ENCODE assay signal across 8 mouse cellular contexts in the genomic region with DNA sequence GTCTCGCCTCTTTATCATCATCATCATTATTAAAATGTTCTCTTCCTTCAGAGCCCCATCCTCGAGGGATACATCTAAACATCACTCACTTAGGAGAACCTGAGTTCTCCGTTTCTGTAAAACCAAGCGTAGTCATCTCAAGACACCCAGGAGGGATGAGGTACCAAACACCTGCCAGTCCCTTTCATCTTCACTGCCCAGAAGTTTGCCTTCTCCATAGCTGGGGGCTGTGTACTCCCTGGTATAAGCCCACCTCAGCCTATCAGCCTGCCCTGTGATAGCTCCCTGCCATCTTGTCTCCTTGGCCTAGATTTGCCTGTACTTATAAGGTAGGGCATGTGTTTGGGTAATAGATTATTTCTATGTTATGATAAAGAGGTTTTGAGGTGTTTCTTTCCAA. TPM values are rescaled to one million over a fixed set of nuclear protein-coding genes. Genes with fewer than 3 reads are reported as not detected.
DNase-seq lines count a peak whose midpoint lies in the region; ATAC-seq and TF ChIP-seq lines count a peak whose summit lies in the region.

No protein-coding gene starts in this region.

- no peaks in the 10 kb centered on the region for H3K36me3 ChIP-seq in heart, embryonic 13.5 days
- H3K36me3 ChIP-seq in MEL (ENCODE audit: control insufficient read depth in 1 of 2, insufficient read depth in 2 of 2, low read length in 2 of 2) = peaks cover 0 to 18% of the 10 kb centered on the region in 2 experiments; a peak in 2 of 4 replicates
- H3K36me3 ChIP-seq in hindbrain, embryonic 14.5 days (replicated peaks; ENCODE audit: control insufficient read depth, insufficient read depth) = no peaks in the 10 kb centered on the region
- H3K36me3 ChIP-seq in midbrain, embryonic 12.5 days = no peaks in the 10 kb centered on the region

- TF ChIP-seq EP300 in MEL (IDR thresholded peaks at IDR 0.05; ENCODE audit: low read depth in 1 of 2, low read length in 2 of 2) = no peak

- H3K27ac ChIP-seq in heart, embryonic 13.5 days (replicated peaks) = peak overlapping the region; percentile 87
- H3K27ac ChIP-seq in MEL (ENCODE audit: control insufficient read depth, low read depth, low read length) = no peak overlapping the region
- no peak overlapping the region for H3K27ac ChIP-seq in hindbrain, embryonic 14.5 days
- H3K27ac ChIP-seq in midbrain, embryonic 12.5 days (replicated peaks) = no peak overlapping the region

- DNase-seq in heart, postnatal 25 days (ENCODE audit: low spot score) = no peak
- peak; percentile 53 for DNase-seq in MEL (ENCODE audit: low read depth, low spot score)
- no peak for DNase-seq in hindbrain, embryonic 14.5 days (ENCODE audit: low spot score)
- no peak for DNase-seq in MN1 (ENCODE audit: low spot score)
- no peak for DNase-seq in kidney, adult 18-20 months
- DNase-seq in right cerebral cortex, postnatal 10 days (ENCODE audit: low spot score in 2 of 2) = no peak

- 13% methylated on average over 4 of the region's 4 CpGs for WGBS in heart, embryonic 13.5 days
- WGBS in hindbrain, embryonic 14.5 days = 8% methylated on average over 4 of the region's 4 CpGs
- 7% methylated on average over 4 of the region's 4 CpGs for WGBS in midbrain, embryonic 12.5 days

- H3K4me3 ChIP-seq in heart, embryonic 13.5 days = peak overlapping the region; percentile 95
- peak overlapping the region; percentile 83 to 96 for H3K4me3 ChIP-seq in MEL (ENCODE audit: control insufficient read depth in 1 of 2, insufficient read depth in 1 of 2, low read depth in 2 of 2, low read length in 2 of 2)
- H3K4me3 ChIP-seq in hindbrain, embryonic 14.5 days (replicated peaks; ENCODE audit: low read length) = peak overlapping the region; percentile 73
- peak overlapping the region; percentile 89 for H3K4me3 ChIP-seq in midbrain, embryonic 12.5 days

- TF ChIP-seq RAD21 in MEL (IDR thresholded peaks at IDR 0.05; ENCODE audit: low read depth, low read length) = no peak

- H3K4me2 ChIP-seq in heart, embryonic 13.5 days = peak overlapping the region; percentile 90
- H3K4me2 ChIP-seq in hindbrain, embryonic 14.5 days (replicated peaks) = peak overlapping the region; percentile 57
- peak overlapping the region; percentile 74 for H3K4me2 ChIP-seq in midbrain, embryonic 12.5 days (replicated peaks)

- H3K9me3 ChIP-seq in heart, embryonic 13.5 days = no peaks in the 10 kb centered on the region
- H3K9me3 ChIP-seq in MEL (replicated peaks; ENCODE audit: insufficient read depth, low read length) = no peaks in the 10 kb centered on the region
- H3K9me3 ChIP-seq in hindbrain, embryonic 14.5 days (ENCODE audit: control insufficient read depth, low read length) = no peaks in the 10 kb centered on the region
- no peaks in the 10 kb centered on the region for H3K9me3 ChIP-seq in midbrain, embryonic 12.5 days

- peaks cover 25% of the 10 kb centered on the region for H3K79me2 ChIP-seq in MEL (ENCODE audit: control insufficient read depth, insufficient read depth, low read length, poor library complexity)

- no peak for TF ChIP-seq POLR2A in MEL (IDR thresholded peaks at IDR 0.05; ENCODE audit: control insufficient read depth in 1 of 2, insufficient read depth in 1 of 2, low read depth in 1 of 2, low read length in 2 of 2, poor library complexity in 1 of 2)

- intact Hi-C loops in heart, postnatal 25 days (cut with DNase I) = loop anchor here (5.0 to 10.0 kb wide), 3 partner anchors 79 to 436 kb away; partner anchors contain the start of genes A730015C16Rik, Kti12, Osbpl9 and Ttc39a

- H3K4me1 ChIP-seq in heart, embryonic 13.5 days = peaks cover 28% of the 10 kb centered on the region
- peaks cover 11% of the 10 kb centered on the region in 2 experiments for H3K4me1 ChIP-seq in MEL (ENCODE audit: control insufficient read depth in 1 of 2, insufficient read depth in 2 of 2, low read length in 2 of 2)
- H3K4me1 ChIP-seq in hindbrain, embryonic 14.5 days (replicated peaks; ENCODE audit: control insufficient read depth, insufficient read depth, low read length) = 0 out of 2 replicates have a peak, but pooled peaks cover 4% of the 10 kb centered on the region
- peaks cover 7% of the 10 kb centered on the region; the same call in 1 of the 2 replicates for H3K4me1 ChIP-seq in midbrain, embryonic 12.5 days

- no peak for TF ChIP-seq CTCF in MEL (IDR thresholded peaks at IDR 0.05 in 2 of 3, conservative IDR thresholded peaks at IDR 0.05 in 1 of 3; ENCODE audit: control insufficient read depth in 1 of 3, insufficient read depth in 1 of 3, low read depth in 2 of 3, low read length in 3 of 3, poor library complexity in 1 of 3, severe bottlenecking in 1 of 3)

- peak overlapping the region; percentile 94 for H3K9ac ChIP-seq in heart, embryonic 13.5 days
- H3K9ac ChIP-seq in MEL (ENCODE audit: control insufficient read depth, low read depth, low read length, poor library complexity, severe bottlenecking) = peak overlapping the region; percentile 95
- H3K9ac ChIP-seq in hindbrain, embryonic 14.5 days = peak overlapping the region; percentile 60
- H3K9ac ChIP-seq in midbrain, embryonic 12.5 days (replicated peaks) = peak overlapping the region; percentile 66

- ATAC-seq in heart, embryonic 13.5 days (ENCODE audit: extremely low read depth, insufficient number of reproducible peaks, low FRiP score, low TSS enrichment) = no peak
- ATAC-seq in hindbrain, embryonic 14.5 days (ENCODE audit: low FRiP score) = no peak
- ATAC-seq in midbrain, embryonic 12.5 days (ENCODE audit: low FRiP score, low read depth) = no peak

- no peaks in the 10 kb centered on the region for H3K27me3 ChIP-seq in heart, embryonic 13.5 days (replicated peaks)
- H3K27me3 ChIP-seq in MEL (ENCODE audit: control insufficient read depth in 1 of 2, insufficient read depth in 2 of 2, low read length in 2 of 2) = no peaks in the 10 kb centered on the region
- no peaks in the 10 kb centered on the region for H3K27me3 ChIP-seq in hindbrain, embryonic 14.5 days (ENCODE audit: control insufficient read depth, insufficient read depth, low read length)
- H3K27me3 ChIP-seq in midbrain, embryonic 12.5 days = no peaks in the 10 kb centered on the region

TF ChIP-seq in MEL, 35 proteins besides CTCF, POLR2A, EP300 and RAD21:
- TF ChIP-seq TAL1 (IDR thresholded peaks at IDR 0.05; ENCODE audit: low read length) (no peak), GATA1 (IDR thresholded peaks at IDR 0.05; ENCODE audit: low read depth, low read length) (no peak), ZKSCAN1 (IDR thresholded peaks at IDR 0.05; ENCODE audit: low read depth, low read length) (no peak), CHD1 (IDR thresholded peaks at IDR 0.05; ENCODE audit: low read depth, low read length) (no peak), ETS1 (IDR thresholded peaks at IDR 0.05; ENCODE audit: low read depth, low read length) (no peak), MXI1 (IDR thresholded peaks at IDR 0.05; ENCODE audit: low read depth, low read length) (no peak), ZNF384 (IDR thresholded peaks at IDR 0.05; ENCODE audit: low read depth, low read length) (no peak), ZMIZ1 (IDR thresholded peaks at IDR 0.05; ENCODE audit: low read depth, low read length) (no peak), E2F4 (IDR thresholded peaks at IDR 0.05; ENCODE audit: borderline replicate concordance, low read depth, low read length) (no peak)

RNA-seq across cellular contexts. Expression of gene Eps15, which starts 1.1 kb away (rescaled TPM):
- polyA plus RNA-seq in heart, embryonic 13.5 days (2015; fragmentation: Nextera tagmentation; extraction: Ambion mirVana) = 25.4 and 31.1 TPM in 2 replicates
- total RNA-seq in heart, postnatal 25 days (2021) = 10 to 100 TPM; 42.6 to 47.6 TPM
- 19.7 and 21.6 TPM in 2 replicates for total RNA-seq in MEL (2012; rRNA removed)
- polyA plus RNA-seq in MEL (2012; ENCODE audit: insufficient read depth in 1 of 2, insufficient read length in 2 of 2, low read depth in 1 of 2, low replicate concordance in 2 of 2, missing spikeins in 1 of 2) = 100 to 1,000 TPM in 1 of 2 experiments, 10 to 100 TPM in 1; 53.3 to 107 TPM
- 77.9 and 89.6 TPM in 2 replicates for polyA plus RNA-seq in hindbrain, embryonic 14.5 days (2014; fragmentation: Nextera tagmentation; extraction: Ambion mirVana)
- polyA plus RNA-seq in midbrain, embryonic 12.5 days (2016; fragmentation: Nextera tagmentation; extraction: Ambion mirVana) = 56.2 and 58.6 TPM in 2 replicates

RNA-seq across cellular contexts. Expression of gene Calr4, which starts 46.9 kb away (rescaled TPM):
- 0.12 and 0.34 TPM in 2 replicates for polyA plus RNA-seq in heart, embryonic 13.5 days (2015; fragmentation: Nextera tagmentation; extraction: Ambion mirVana)
- under 1 TPM in 1 of 2 experiments, not detected in 1; 0.59 TPM for total RNA-seq in heart, postnatal 25 days (2021)
- not detected in 2 replicates for total RNA-seq in MEL (2012; rRNA removed)
- polyA plus RNA-seq in MEL (2012; ENCODE audit: insufficient read depth in 1 of 2, insufficient read length in 2 of 2, low read depth in 1 of 2, low replicate concordance in 2 of 2, missing spikeins in 1 of 2) = under 1 TPM in 1 of 2 experiments, not detected in 1; 0.04 TPM
- polyA plus RNA-seq in hindbrain, embryonic 14.5 days (2014; fragmentation: Nextera tagmentation; extraction: Ambion mirVana) = 2.0 and 2.1 TPM in 2 replicates
- polyA plus RNA-seq in midbrain, embryonic 12.5 days (2016; fragmentation: Nextera tagmentation; extraction: Ambion mirVana) = 0.46 and 0.47 TPM in 2 replicates
